Comparison of ENCODE assay signal across 25 mouse cellular contexts in the genomic region with DNA sequence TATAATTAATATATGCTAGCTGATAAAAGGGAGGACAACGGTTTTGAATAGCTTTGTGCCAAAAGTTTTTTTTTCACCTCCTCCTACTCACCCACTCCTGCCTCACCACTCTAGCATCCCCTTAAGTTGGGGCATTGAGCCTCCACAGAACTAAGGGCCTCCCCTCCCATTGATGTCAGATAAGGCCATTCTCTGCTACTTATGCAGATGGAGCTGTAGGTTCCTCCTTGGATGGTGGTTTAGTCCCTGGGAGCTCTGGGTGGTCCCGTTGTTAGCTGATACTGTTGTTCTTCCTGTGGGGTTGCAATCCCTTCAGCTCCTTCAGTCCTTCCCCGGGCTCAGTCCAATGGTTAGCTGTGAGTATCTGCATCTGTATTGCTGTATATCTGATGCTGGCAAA. TPM values are rescaled to one million over a fixed set of nuclear protein-coding genes. Genes with fewer than 3 reads are reported as not detected.
DNase-seq lines count a peak whose midpoint lies in the region; ATAC-seq and TF ChIP-seq lines count a peak whose summit lies in the region.
"Had no signal": no experiment of that assay in that cellular context is flagged by ENCODE, and none has a peak within 500 bp of the region (broad histone marks: within the 10 kb centered on the region; RNA-seq: fewer than 3 reads in every experiment).

No protein-coding gene starts in this region.

- H3K4me1 ChIP-seq in bone marrow, adult 2 months (ENCODE audit: control insufficient read depth, insufficient read depth, low read length) = no peaks in the 10 kb centered on the region; the same call in 1 of the 2 replicates
- H3K4me1 ChIP-seq in liver, embryonic 11.5 days (replicated peaks; ENCODE audit: control insufficient read depth, insufficient read depth, low read length) = no peaks in the 10 kb centered on the region; the same call in 1 of the 2 replicates
- peaks cover 3% of the 10 kb centered on the region; the same call in 1 of the 2 replicates for H3K4me1 ChIP-seq in liver, postnatal 0 days (ENCODE audit: insufficient read depth)
- no peaks in the 10 kb centered on the region for H3K4me1 ChIP-seq in neural tube, embryonic 15.5 days
- H3K4me1 ChIP-seq: embryonic facial prominence, embryonic 10.5 days; forebrain, embryonic 12.5 days; hindbrain, embryonic 15.5 days; midbrain, embryonic 13.5 days had no signal

- no peaks in the 10 kb centered on the region for H3K27me3 ChIP-seq in liver, embryonic 11.5 days (replicated peaks; ENCODE audit: control insufficient read depth, insufficient read depth, low read length)
- no peaks in the 10 kb centered on the region for H3K27me3 ChIP-seq in liver, postnatal 0 days (ENCODE audit: insufficient read depth, low read length)
- H3K27me3 ChIP-seq in neural tube, embryonic 15.5 days (replicated peaks) = no peaks in the 10 kb centered on the region
- H3K27me3 ChIP-seq: forebrain, embryonic 12.5 days; hindbrain, embryonic 15.5 days; midbrain, embryonic 13.5 days had no signal

- H3K9me3 ChIP-seq in liver, embryonic 11.5 days (ENCODE audit: control insufficient read depth, low read length) = no peaks in the 10 kb centered on the region
- H3K9me3 ChIP-seq in liver, postnatal 0 days (ENCODE audit: low read length) = no peaks in the 10 kb centered on the region
- no peaks in the 10 kb centered on the region for H3K9me3 ChIP-seq in neural tube, embryonic 15.5 days (replicated peaks)
- H3K9me3 ChIP-seq: embryonic facial prominence, embryonic 10.5 days; forebrain, embryonic 12.5 days; hindbrain, embryonic 15.5 days; midbrain, embryonic 13.5 days had no signal

- peak overlapping the region; percentile 50 for H3K27ac ChIP-seq in bone marrow, adult 2 months (ENCODE audit: control insufficient read depth, insufficient read depth, low read depth, low read length, poor library complexity)
- peak overlapping the region; percentile 90 for H3K27ac ChIP-seq in liver, embryonic 11.5 days (ENCODE audit: low read depth, low read length)
- H3K27ac ChIP-seq in liver, postnatal 0 days (ENCODE audit: low read depth) = peak overlapping the region; percentile 82
- H3K27ac ChIP-seq in neural tube, embryonic 15.5 days (replicated peaks) = no peak overlapping the region
- H3K27ac ChIP-seq: embryonic facial prominence, embryonic 10.5 days; forebrain, embryonic 12.5 days; hindbrain, embryonic 15.5 days; midbrain, embryonic 13.5 days had no signal

- intact Hi-C loops in heart, postnatal 36 days (cut with DNase I) = no loop called here

- H3K4me2 ChIP-seq in liver, embryonic 11.5 days = peak overlapping the region; percentile 46
- H3K4me2 ChIP-seq in liver, postnatal 0 days (ENCODE audit: low read depth, low read length) = peak overlapping the region; percentile 13; the same call in 1 of the 2 replicates
- no peak overlapping the region for H3K4me2 ChIP-seq in neural tube, embryonic 15.5 days
- H3K4me2 ChIP-seq: forebrain, embryonic 12.5 days; hindbrain, embryonic 15.5 days; midbrain, embryonic 13.5 days had no signal

- H3K9ac ChIP-seq in liver, embryonic 11.5 days (ENCODE audit: low read depth, low read length) = peak overlapping the region; percentile 40
- H3K9ac ChIP-seq in liver, postnatal 0 days (replicated peaks) = no peak overlapping the region
- no peak overlapping the region for H3K9ac ChIP-seq in neural tube, embryonic 15.5 days (replicated peaks)
- H3K9ac ChIP-seq: forebrain, embryonic 12.5 days; hindbrain, embryonic 15.5 days; midbrain, embryonic 13.5 days had no signal

- no peak for TF ChIP-seq CTCF in bone marrow, adult 2 months (IDR thresholded peaks at IDR 0.05; ENCODE audit: control insufficient read depth, insufficient read depth, low read length)
- TF ChIP-seq CTCF in liver, postnatal 0 days (IDR thresholded peaks at IDR 0.05; ENCODE audit: low read depth) = no peak

- no peaks in the 10 kb centered on the region; the same call in 1 of the 2 replicates for H3K36me3 ChIP-seq in liver, embryonic 11.5 days (ENCODE audit: control insufficient read depth, insufficient read depth, low read length)
- no peaks in the 10 kb centered on the region for H3K36me3 ChIP-seq in liver, postnatal 0 days (replicated peaks; ENCODE audit: insufficient read depth, low read length)
- H3K36me3 ChIP-seq in neural tube, embryonic 15.5 days = no peaks in the 10 kb centered on the region
- H3K36me3 ChIP-seq: forebrain, embryonic 12.5 days; hindbrain, embryonic 15.5 days had no signal

- no peak overlapping the region for H3K4me3 ChIP-seq in bone marrow, adult 2 months (replicated peaks; ENCODE audit: control insufficient read depth, low read depth, low read length)
- H3K4me3 ChIP-seq in liver, embryonic 11.5 days (ENCODE audit: low read depth, low read length) = no peak overlapping the region
- H3K4me3 ChIP-seq in liver, postnatal 0 days (ENCODE audit: low read depth, low read length) = no peak overlapping the region
- H3K4me3 ChIP-seq in neural tube, embryonic 15.5 days (replicated peaks) = no peak overlapping the region
- H3K4me3 ChIP-seq: embryonic facial prominence, embryonic 10.5 days; forebrain, embryonic 12.5 days; hindbrain, embryonic 15.5 days; midbrain, embryonic 13.5 days had no signal

- TF ChIP-seq EP300 in liver, postnatal 0 days (IDR thresholded peaks at IDR 0.05; ENCODE audit: low read depth) = no peak

- DNase-seq in ES-CJ7 (ENCODE audit: low read depth, low spot score) = peak; percentile 26
- DNase-seq in liver, embryonic 11.5 days (ENCODE audit: low spot score) = no peak
- no peak for DNase-seq in liver, postnatal 0 days
- DNase-seq in heart, postnatal 36 days = no peak
- no peak for DNase-seq in yolk sac, embryonic 10.5 days (ENCODE audit: low spot score)
- DNase-seq: adrenal gland, postnatal 10 days; cerebellum, adult 9-10 months; gastrocnemius, postnatal 36 days; heart, postnatal 4 days; kidney, adult 8-10 months; kidney, postnatal 14 days; lung, adult 18-20 months; lung, postnatal 10 days; right cerebral cortex, postnatal 14 days; spleen, adult 18-20 months; thymus, postnatal 4 days had no signal

- ATAC-seq in liver, embryonic 11.5 days (replicated peaks; ENCODE audit: low FRiP score) = peak; percentile 69
- peak; percentile 52 for ATAC-seq in liver, postnatal 0 days
- no peak for ATAC-seq in neural tube, embryonic 15.5 days (ENCODE audit: low FRiP score)
- ATAC-seq: CD4-positive, CD25-positive, alpha-beta regulatory T cell, adult 4 months; midbrain, embryonic 13.5 days had no signal

- 32% methylated on average over 3 of the region's 3 CpGs for WGBS in bone marrow, adult 2 months
- WGBS in liver, embryonic 11.5 days = 17% methylated on average over 3 of the region's 3 CpGs
- WGBS in liver, postnatal 0 days (ENCODE audit: insufficient replicate concordance) = 23% methylated on average over 3 of the region's 3 CpGs
- WGBS in neural tube, embryonic 15.5 days = 27% methylated on average over 3 of the region's 3 CpGs

- TF ChIP-seq POLR2A in bone marrow, adult 2 months (IDR thresholded peaks at IDR 0.05; ENCODE audit: borderline replicate concordance, control insufficient read depth, low read depth, low read length) = no peak

RNA-seq across cellular contexts. Expression of gene Gripap1, which starts 10.3 kb away (rescaled TPM):
- 95.0 and 184 TPM in 2 replicates for polyA plus RNA-seq in bone marrow, adult 2 months (2011; ENCODE audit: insufficient read depth, insufficient read length, low replicate concordance, missing spikeins)
- polyA plus RNA-seq in liver, embryonic 11.5 days (2014; fragmentation: Nextera tagmentation; extraction: Ambion mirVana) = 45.0 and 47.2 TPM in 2 replicates
- polyA plus RNA-seq in liver, postnatal 0 days (2015; fragmentation: Nextera tagmentation; extraction: Ambion mirVana) = 15.4 and 16.4 TPM in 2 replicates
- 10 to 100 TPM; 25.1 to 25.4 TPM for total RNA-seq in heart, postnatal 36 days (2021)
- polyA plus RNA-seq in neural tube, embryonic 15.5 days (2015; fragmentation: Nextera tagmentation; extraction: Ambion mirVana) = 63.0 and 67.4 TPM in 2 replicates

RNA-seq across cellular contexts. Expression of gene Tfe3, which starts 16.9 kb away (rescaled TPM):
- polyA plus RNA-seq in bone marrow, adult 2 months (2011; ENCODE audit: insufficient read depth, insufficient read length, low replicate concordance, missing spikeins) = 15.5 and 22.3 TPM in 2 replicates
- polyA plus RNA-seq in liver, embryonic 11.5 days (2014; fragmentation: Nextera tagmentation; extraction: Ambion mirVana) = 15.9 and 16.0 TPM in 2 replicates
- 9.6 and 10.3 TPM in 2 replicates for polyA plus RNA-seq in liver, postnatal 0 days (2015; fragmentation: Nextera tagmentation; extraction: Ambion mirVana)
- total RNA-seq in heart, postnatal 36 days (2021) = 10 to 100 TPM; 14.3 to 17.3 TPM
- 24.7 and 25.2 TPM in 2 replicates for polyA plus RNA-seq in neural tube, embryonic 15.5 days (2015; fragmentation: Nextera tagmentation; extraction: Ambion mirVana)

RNA-seq across cellular contexts. Expression of gene Ccdc120, which starts 28.6 kb away (rescaled TPM):
- 0.36 and 1.4 TPM in 2 replicates for polyA plus RNA-seq in bone marrow, adult 2 months (2011; ENCODE audit: insufficient read depth, insufficient read length, low replicate concordance, missing spikeins)
- polyA plus RNA-seq in liver, embryonic 11.5 days (2014; fragmentation: Nextera tagmentation; extraction: Ambion mirVana) = 4.7 and 6.5 TPM in 2 replicates
- 2.0 and 3.4 TPM in 2 replicates for polyA plus RNA-seq in liver, postnatal 0 days (2015; fragmentation: Nextera tagmentation; extraction: Ambion mirVana)
- total RNA-seq in heart, postnatal 36 days (2021) = 1 to 10 TPM in 1 of 2 experiments, under 1 TPM in 1; 0.42 to 1.8 TPM
- polyA plus RNA-seq in neural tube, embryonic 15.5 days (2015; fragmentation: Nextera tagmentation; extraction: Ambion mirVana) = 50.8 and 56.3 TPM in 2 replicates
- total RNA-seq: megakaryocyte, adult 5-6 weeks; monocyte, adult 5-6 weeks had no signal

RNA-seq across cellular contexts. Expression of gene Kcnd1, which starts 42.8 kb away (rescaled TPM):
- 2.2 and 4.8 TPM in 2 replicates for polyA plus RNA-seq in bone marrow, adult 2 months (2011; ENCODE audit: insufficient read depth, insufficient read length, low replicate concordance, missing spikeins)
- polyA plus RNA-seq in liver, embryonic 11.5 days (2014; fragmentation: Nextera tagmentation; extraction: Ambion mirVana) = 0.84 and 0.94 TPM in 2 replicates
- 0.09 and 0.15 TPM in 2 replicates for polyA plus RNA-seq in liver, postnatal 0 days (2015; fragmentation: Nextera tagmentation; extraction: Ambion mirVana)
- under 1 TPM; 0.19 to 0.28 TPM for total RNA-seq in heart, postnatal 36 days (2021)
- polyA plus RNA-seq in neural tube, embryonic 15.5 days (2015; fragmentation: Nextera tagmentation; extraction: Ambion mirVana) = 5.7 and 6.5 TPM in 2 replicates
- total RNA-seq: monocyte, adult 5-6 weeks had no signal

RNA-seq across cellular contexts. Expression of gene Praf2, which starts 51.1 kb away (rescaled TPM):
- polyA plus RNA-seq in bone marrow, adult 2 months (2011; ENCODE audit: insufficient read depth, insufficient read length, low replicate concordance, missing spikeins) = 3.9 and 9.5 TPM in 2 replicates
- polyA plus RNA-seq in liver, embryonic 11.5 days (2014; fragmentation: Nextera tagmentation; extraction: Ambion mirVana) = 29.8 and 32.0 TPM in 2 replicates
- 1.9 and 2.1 TPM in 2 replicates for polyA plus RNA-seq in liver, postnatal 0 days (2015; fragmentation: Nextera tagmentation; extraction: Ambion mirVana)
- total RNA-seq in heart, postnatal 36 days (2021) = 1 to 10 TPM; 5.4 to 5.7 TPM
- polyA plus RNA-seq in neural tube, embryonic 15.5 days (2015; fragmentation: Nextera tagmentation; extraction: Ambion mirVana) = 128 and 132 TPM in 2 replicates
